Mouse (Mus musculus) inflammation-experienced regulatory T-cells (primary cell): Measurements from ENCODE around the gene Nploc4. TPM values are rescaled to one million over a fixed set of nuclear protein-coding genes. Genes with fewer than 3 reads are reported as not detected.

Experiments used
- polyA plus RNA-seq, 2 experiments: library from polyadenylated mRNA; unstranded; fragments of 100-300 nt; shearing (Covaris generic); gene quantifications; one replicate each; pipeline ENCODE4 v1.2.1; 2017

The Nploc4 gene
- polyA plus RNA-seq = 10 to 100 TPM; 43.2 to 49.9 TPM

GRCm38 (mm10) chr11:120437152-120437856 is at the start of gene Nploc4:
TSS of gene Nploc4 (minus strand) at chr11:120437708.

DNA sequence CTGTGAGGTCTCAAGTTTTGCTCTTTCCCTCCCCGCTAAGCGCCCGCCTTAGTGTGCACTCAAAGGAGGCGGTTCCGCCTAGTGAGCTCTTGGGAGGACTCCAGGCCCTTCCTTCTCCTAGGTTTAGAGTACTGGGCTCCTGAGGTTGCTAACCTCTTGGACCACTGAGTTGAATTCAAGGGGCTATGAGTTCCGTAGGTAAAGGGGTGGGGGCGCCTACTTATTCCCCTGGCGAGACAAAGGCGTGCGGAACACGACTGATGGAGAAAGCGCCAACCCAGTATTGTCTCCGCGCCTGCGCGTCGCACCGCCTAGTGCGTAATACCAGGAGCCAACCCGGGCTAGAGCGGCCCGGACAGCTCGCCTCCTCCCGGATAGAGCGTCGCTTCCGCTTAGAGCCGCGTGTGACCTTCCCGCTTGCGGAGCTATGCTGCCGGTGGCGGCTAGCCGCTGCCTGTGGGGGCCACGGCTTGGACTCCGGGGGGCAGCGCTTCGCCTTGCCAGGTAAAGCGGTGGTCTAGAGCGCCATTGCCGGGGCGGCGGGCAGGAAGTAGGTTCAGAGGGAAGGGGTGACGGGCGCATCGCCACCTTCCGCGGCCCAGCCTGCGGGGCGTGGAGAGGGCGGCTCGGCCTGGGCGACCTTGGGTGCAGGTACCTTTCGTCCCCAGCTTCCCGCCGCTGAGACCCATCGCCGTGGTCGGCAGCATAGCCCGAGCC is 46.9 kb upstream of the Nploc4 start, which contains the start of gene Mrpl12:
Gene Mrpl12 (plus strand): TSS at position 349 of the 717 bp plus-strand sequence.

GRCm38 (mm10) chr11:120467051-120467735 is 29.7 kb upstream of the Nploc4 start, which contains the start of gene Arl16:
TSS of gene Arl16 (minus strand) at chr11:120467607.

DNA sequence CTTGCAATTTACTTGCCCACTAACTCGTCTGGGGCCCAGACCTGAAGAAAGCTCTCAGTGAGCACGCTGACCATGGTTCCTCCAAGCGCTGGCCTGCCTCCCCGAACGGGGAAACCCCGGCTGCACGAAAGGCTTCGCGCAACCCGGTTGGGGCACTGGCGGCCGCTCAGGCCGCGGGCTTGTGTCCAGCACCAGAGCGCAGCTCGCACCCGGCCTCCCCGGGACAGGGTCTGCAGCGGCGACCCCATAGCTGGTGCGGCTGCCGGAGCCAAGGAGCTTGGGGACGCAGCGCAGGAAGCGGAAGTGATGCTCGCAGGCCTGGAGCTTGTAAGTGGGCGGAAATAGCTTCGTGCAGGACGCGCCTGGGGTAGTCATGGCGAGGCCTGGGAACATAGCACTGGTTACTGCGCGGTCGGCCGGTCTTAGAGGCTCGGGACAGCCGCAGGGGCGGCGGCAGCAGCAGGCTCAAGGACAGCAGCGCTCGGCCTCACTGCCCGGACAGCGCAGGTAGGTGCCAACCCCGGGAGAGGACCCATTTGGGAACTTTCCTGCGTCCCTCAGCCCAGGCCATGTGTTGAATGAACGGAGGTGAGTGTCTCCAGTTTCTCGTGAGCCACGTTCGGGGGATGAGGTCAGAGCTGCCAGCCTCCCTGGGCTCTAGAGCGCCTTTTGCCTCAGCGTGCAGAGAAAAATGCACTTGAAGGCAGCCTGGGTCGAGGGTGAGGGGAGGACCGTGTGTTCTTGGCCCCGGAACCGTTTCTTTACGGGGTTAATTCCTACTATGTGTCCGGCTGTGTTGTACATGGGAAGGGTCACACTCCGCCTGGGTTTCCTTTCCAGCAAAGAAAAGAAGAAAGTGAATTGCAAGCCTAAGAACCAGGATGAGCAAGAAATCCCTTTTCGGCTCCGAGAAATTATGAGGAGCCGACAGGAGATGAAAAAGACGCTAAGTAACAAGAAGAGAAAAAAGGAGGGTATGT is 20.6 kb upstream of the Nploc4 start, which contains the start of the genes Oxld1 and Ccdc137:
Gene Oxld1 (minus strand): TSS at position 297 of the 980 bp plus-strand sequence.
Gene Ccdc137 (plus strand): TSS at position 344 of the 980 bp plus-strand sequence.

GRCm38 (mm10) chr11:120453306-120453705 is 15.8 kb upstream of the Nploc4 start, which contains the start of gene Pde6g:
TSS of gene Pde6g (minus strand) at chr11:120453500.

DNA sequence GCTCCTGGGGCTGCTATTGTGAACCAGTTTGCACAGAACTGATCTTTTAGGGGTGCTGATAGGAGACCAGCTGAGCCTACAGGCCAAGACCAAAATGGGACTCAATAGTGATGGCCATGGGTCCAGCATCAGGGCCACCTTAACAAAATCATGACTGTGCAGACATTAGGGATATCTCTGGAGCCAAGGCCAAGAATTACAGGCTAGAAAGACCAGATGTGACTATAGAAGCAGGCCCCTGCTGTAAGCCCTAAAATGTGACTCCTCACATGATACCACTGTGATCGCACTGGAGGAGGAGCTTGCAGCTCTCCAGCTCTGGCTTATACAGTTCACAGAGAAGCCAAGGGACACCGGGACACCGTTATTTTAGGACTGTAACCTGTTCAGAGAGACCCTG is 4.8 kb upstream of the Nploc4 start, which contains the start of gene Tspan10:
Gene Tspan10 (plus strand): TSS at position 301 of the 400 bp plus-strand sequence.

GRCm38 (mm10) chr11:120378611-120379540 is 58.6 kb downstream of the Nploc4 start, which contains the start of gene Faap100:
TSS of gene Faap100 (minus strand) at chr11:120378764.

GRCm38 (mm10) chr11:120361295-120361694 is 76.2 kb downstream of the Nploc4 start, which contains the start of gene Fscn2:
TSS of gene Fscn2 (plus strand) at chr11:120361534.

DNA sequence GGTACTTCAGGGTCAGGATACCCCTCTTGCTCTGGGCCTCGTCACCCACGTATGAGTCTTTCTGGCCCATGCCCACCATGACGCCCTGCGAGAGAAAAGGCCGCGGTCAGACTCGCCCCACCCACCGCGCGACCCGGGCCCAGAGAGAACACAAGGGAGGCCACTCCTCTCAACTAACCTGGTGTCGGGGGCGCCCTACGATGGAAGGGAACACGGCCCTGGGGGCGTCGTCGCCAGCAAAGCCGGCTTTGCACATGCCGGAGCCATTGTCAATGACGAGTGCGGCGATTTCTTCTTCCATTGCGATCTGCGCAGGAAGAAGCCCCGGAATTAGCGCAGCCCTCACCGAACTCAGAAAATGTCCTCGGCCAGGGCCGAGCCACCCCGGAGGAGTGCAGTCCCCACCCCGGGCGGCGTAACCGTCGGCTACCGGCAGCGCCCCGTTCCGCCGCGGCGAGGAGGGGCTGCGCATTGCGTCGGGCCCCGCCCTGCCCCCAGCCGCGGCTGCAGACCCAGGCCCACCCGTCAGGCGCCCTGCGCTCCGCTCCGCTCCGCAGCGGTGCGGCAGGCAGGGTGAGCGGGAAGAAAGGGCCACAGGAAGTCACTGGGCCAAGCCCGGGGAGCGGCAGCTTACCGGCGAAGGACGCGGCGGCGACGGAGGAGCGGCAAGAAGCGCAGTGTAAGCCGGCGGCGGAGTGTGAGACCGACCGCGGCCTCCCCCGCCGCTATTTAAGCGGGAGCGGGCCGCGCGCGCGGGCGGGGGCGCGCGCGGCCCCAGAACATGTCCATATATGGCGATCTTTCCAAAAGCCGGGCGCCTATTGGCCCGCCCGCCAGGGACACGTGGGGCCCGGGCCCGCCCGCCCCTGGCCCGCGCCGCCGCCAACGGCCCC is 89.5 kb downstream of the Nploc4 start, which contains the start of gene Actg1:
Gene Actg1 (minus strand): TSS at position 752 of the 893 bp plus-strand sequence.

Other genes with a start within 250 kb of the Nploc4 start
- gene Bahcc1, start 204.8 kb downstream of the Nploc4 start, polyA plus RNA-seq = 1 to 10 TPM in 1 of 2 experiments, under 1 TPM in 1; 0.11 to 2.1 TPM
- gene Actg1, start 89.2 kb downstream of the Nploc4 start, polyA plus RNA-seq = 1,000 to 10,000 TPM; 2,279 to 2,302 TPM
- under 1 TPM; 0.16 to 0.19 TPM for gene Fscn2, start 76.2 kb downstream of the Nploc4 start, polyA plus RNA-seq
- 10 to 100 TPM; 24.5 to 41.1 TPM for gene Faap100, start 58.9 kb downstream of the Nploc4 start, polyA plus RNA-seq
- gene Tspan10, start 4.9 kb upstream of the Nploc4 start, polyA plus RNA-seq = not detected
- 1 to 10 TPM; 1.5 to 2.0 TPM for gene Pde6g, start 15.8 kb upstream of the Nploc4 start, polyA plus RNA-seq
- gene Oxld1, start 20.4 kb upstream of the Nploc4 start, polyA plus RNA-seq = 10 to 100 TPM; 12.6 to 15.7 TPM
- 10 to 100 TPM; 51.2 to 66.8 TPM for gene Ccdc137, start 20.4 kb upstream of the Nploc4 start, polyA plus RNA-seq
- 10 to 100 TPM; 27.3 to 42.6 TPM for gene Arl16, start 29.9 kb upstream of the Nploc4 start, polyA plus RNA-seq
- 10 to 100 TPM; 65.5 to 81.0 TPM for gene Mrpl12, start 46.9 kb upstream of the Nploc4 start, polyA plus RNA-seq
- gene Slc25a10, start 54.1 kb upstream of the Nploc4 start, polyA plus RNA-seq = 10 to 100 TPM in 1 of 2 experiments, 1 to 10 TPM in 1; 9.8 to 22.0 TPM
- gene Gcgr, start 93.0 kb upstream of the Nploc4 start, polyA plus RNA-seq = not detected
- 100 to 1,000 TPM; 111 to 150 TPM for gene Mcrip1, start 112.0 kb upstream of the Nploc4 start, polyA plus RNA-seq
- gene Ppp1r27, start 113.4 kb upstream of the Nploc4 start, polyA plus RNA-seq = 1 to 10 TPM in 1 of 2 experiments, under 1 TPM in 1; 0.63 to 1.8 TPM
- 100 to 1,000 TPM; 247 to 254 TPM for gene P4hb, start 135.5 kb upstream of the Nploc4 start, polyA plus RNA-seq
- 100 to 1,000 TPM; 707 to 884 TPM for gene Arhgdia, start 143.9 kb upstream of the Nploc4 start, polyA plus RNA-seq
- gene Alyref, start 160.7 kb upstream of the Nploc4 start, polyA plus RNA-seq = 100 to 1,000 TPM; 253 to 299 TPM
- 100 to 1,000 TPM; 116 to 144 TPM for gene Anapc11, start 160.7 kb upstream of the Nploc4 start, polyA plus RNA-seq
- 1 to 10 TPM in 1 of 2 experiments, not detected in 1; 1.0 TPM for gene Npb, start 170.8 kb upstream of the Nploc4 start, polyA plus RNA-seq
- 100 to 1,000 TPM; 142 to 194 TPM for gene Pcyt2, start 180.2 kb upstream of the Nploc4 start, polyA plus RNA-seq
- 100 to 1,000 TPM; 275 to 320 TPM for gene Sirt7, start 187.5 kb upstream of the Nploc4 start, polyA plus RNA-seq
- 10 to 100 TPM; 22.8 to 25.0 TPM for gene Mafg, start 195.9 kb upstream of the Nploc4 start, polyA plus RNA-seq
- gene Pycr1, start 206.1 kb upstream of the Nploc4 start, polyA plus RNA-seq = 1 to 10 TPM in 1 of 2 experiments, under 1 TPM in 1; 0.43 to 3.8 TPM
- under 1 TPM; 0.38 to 0.75 TPM for gene Myadml2, start 210.4 kb upstream of the Nploc4 start, polyA plus RNA-seq
- gene Notum, start 223.5 kb upstream of the Nploc4 start, polyA plus RNA-seq = under 1 TPM; 0.11 to 0.97 TPM
- 100 to 1,000 TPM; 142 to 153 TPM for gene Aspscr1, start 235.3 kb upstream of the Nploc4 start, polyA plus RNA-seq